In the genomic region with DNA sequence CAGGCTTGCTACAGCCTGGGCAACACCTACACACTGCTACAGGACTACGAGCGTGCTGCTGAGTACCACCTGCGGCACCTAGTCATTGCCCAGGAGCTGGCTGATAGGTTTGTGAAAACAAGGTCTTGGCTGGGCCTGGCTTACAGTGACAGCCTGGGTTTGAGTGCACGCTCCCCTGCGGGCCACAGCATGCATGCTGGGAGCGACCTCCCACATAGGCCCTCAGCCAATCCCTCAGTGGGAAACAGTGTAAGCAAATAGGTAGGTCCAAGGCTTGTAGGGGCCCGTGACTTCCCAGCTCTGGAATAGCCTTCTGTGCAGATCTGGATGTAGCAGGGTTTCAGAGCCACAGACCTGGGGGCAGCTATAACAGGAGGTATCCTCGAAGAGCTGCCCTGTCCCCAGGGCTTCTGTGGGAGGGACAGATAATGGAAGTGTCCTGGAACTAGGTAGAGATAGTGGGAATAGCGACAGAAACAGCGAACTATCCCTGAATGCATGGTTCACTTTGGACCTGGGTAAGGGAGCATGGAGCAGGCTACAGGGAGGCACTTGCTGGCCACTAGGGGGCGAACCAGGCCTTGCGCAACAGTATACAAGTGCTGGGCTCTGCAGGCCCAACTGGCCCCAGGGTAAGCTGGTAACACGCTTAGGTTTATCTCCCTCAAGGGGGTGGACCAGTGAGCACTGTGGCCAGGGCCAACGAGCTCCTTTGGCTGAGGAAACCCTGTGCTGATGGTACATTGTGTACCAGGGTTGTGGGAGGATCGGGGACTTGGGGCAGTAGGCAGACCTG, we compare ENCODE assay signal across 8 mouse cellular contexts. TPM values are rescaled to one million over a fixed set of nuclear protein-coding genes. Genes with fewer than 3 reads are reported as not detected.
DNase-seq lines count a peak whose midpoint lies in the region; ATAC-seq and TF ChIP-seq lines count a peak whose summit lies in the region.

No protein-coding gene starts in this region.

- no peak overlapping the region for H3K4me3 ChIP-seq in layer of hippocampus, adult 2 months
- H3K4me3 ChIP-seq in embryonic fibroblast, embryonic 13.5 days (ENCODE audit: insufficient read depth, low read length), result no peak overlapping the region
- H3K4me3 ChIP-seq in limb, embryonic 15.5 days, result no peak overlapping the region
- no peak overlapping the region for H3K4me3 ChIP-seq in midbrain, embryonic 15.5 days

- H3K27ac ChIP-seq in layer of hippocampus, adult 2 months, result peak overlapping the region; percentile 79
- H3K27ac ChIP-seq in embryonic fibroblast, embryonic 13.5 days (ENCODE audit: insufficient read depth, low read length), result no peak overlapping the region
- H3K27ac ChIP-seq in limb, embryonic 15.5 days, result no peak overlapping the region
- H3K27ac ChIP-seq in midbrain, embryonic 15.5 days, result no peak overlapping the region

- no peaks in the 10 kb centered on the region for H3K9me3 ChIP-seq in limb, embryonic 15.5 days
- H3K9me3 ChIP-seq in midbrain, embryonic 15.5 days, result no peaks in the 10 kb centered on the region

- H3K36me3 ChIP-seq in limb, embryonic 15.5 days, result peaks cover 78% of the 10 kb centered on the region
- H3K36me3 ChIP-seq in midbrain, embryonic 15.5 days (replicated peaks), result peaks cover 46% of the 10 kb centered on the region

- no peak for TF ChIP-seq POLR2A in embryonic fibroblast, embryonic 13.5 days (IDR thresholded peaks at IDR 0.05; ENCODE audit: low read depth, low read length)

- no peaks in the 10 kb centered on the region; the same call in 1 of the 2 replicates for H3K4me1 ChIP-seq in embryonic fibroblast, embryonic 13.5 days (ENCODE audit: control insufficient read depth, insufficient read depth, low read length)
- H3K4me1 ChIP-seq in limb, embryonic 15.5 days, result 0 out of 2 replicates have a peak, but pooled peaks cover 7% of the 10 kb centered on the region
- peaks cover 12% of the 10 kb centered on the region for H3K4me1 ChIP-seq in midbrain, embryonic 15.5 days

- peak in 1 of 2 experiments; percentile 60 for DNase-seq in layer of hippocampus, adult 2 months (ENCODE audit: low spot score in 2 of 2)
- no peak for DNase-seq in layer of hippocampus, postnatal 36 days
- peak; percentile 83 for DNase-seq in adrenal gland, postnatal 10 days
- peak; percentile 80 for DNase-seq in heart, postnatal 4 days
- DNase-seq in testis, postnatal 10 days (ENCODE audit: low spot score), result peak; percentile 81

- TF ChIP-seq CTCF in layer of hippocampus, adult 2 months (conservative IDR thresholded peaks at IDR 0.05), result peak; percentile 87
- TF ChIP-seq CTCF in embryonic fibroblast, embryonic 13.5 days (IDR thresholded peaks at IDR 0.05; ENCODE audit: borderline replicate concordance, insufficient read depth, low read length), result peak; percentile 94

- ATAC-seq in limb, embryonic 15.5 days (ENCODE audit: insufficient number of reproducible peaks, low FRiP score, low TSS enrichment, low read depth), result peak; percentile 56; the same call in 1 of the 2 replicates
- ATAC-seq in midbrain, embryonic 15.5 days (replicated peaks), result peak; percentile 66

- H3K9ac ChIP-seq in limb, embryonic 15.5 days, result no peak overlapping the region
- no peak overlapping the region for H3K9ac ChIP-seq in midbrain, embryonic 15.5 days

- H3K27me3 ChIP-seq in limb, embryonic 15.5 days, result no peaks in the 10 kb centered on the region
- no peaks in the 10 kb centered on the region for H3K27me3 ChIP-seq in midbrain, embryonic 15.5 days (replicated peaks)

- H3K4me2 ChIP-seq in limb, embryonic 15.5 days, result no peak overlapping the region
- H3K4me2 ChIP-seq in midbrain, embryonic 15.5 days, result no peak overlapping the region

- WGBS in limb, embryonic 15.5 days, result 66% methylated on average over 15 of the region's 15 CpGs
- 66% methylated on average over 15 of the region's 15 CpGs for WGBS in midbrain, embryonic 15.5 days

RNA-seq across cellular contexts. Expression of gene Gpsm1, which starts 10.3 kb away (rescaled TPM):
- 10 to 100 TPM; 36.6 to 40.7 TPM for total RNA-seq in layer of hippocampus, adult 2 months (2021)
- total RNA-seq in layer of hippocampus, postnatal 36 days (2021), result 10 to 100 TPM; 34.5 to 41.8 TPM
- total RNA-seq in adrenal gland, postnatal 10 days (2021), result 10 to 100 TPM; 15.7 to 19.3 TPM
- polyA plus RNA-seq in embryonic fibroblast, embryonic 13.5 days (2011; ENCODE audit: insufficient read length, low read depth, missing spikeins), result 22.1 and 26.8 TPM in 2 replicates
- total RNA-seq in heart, postnatal 4 days (2021), result 100 to 1,000 TPM; 142 to 153 TPM
- polyA plus RNA-seq in limb, embryonic 15.5 days (2015; fragmentation: Nextera tagmentation; extraction: Ambion mirVana), result 40.7 and 41.8 TPM in 2 replicates
- 211 and 216 TPM in 2 replicates for polyA plus RNA-seq in midbrain, embryonic 15.5 days (2015; fragmentation: Nextera tagmentation; extraction: Ambion mirVana)

RNA-seq across cellular contexts. Expression of gene Dnlz, which starts 26.3 kb away (rescaled TPM):
- total RNA-seq in layer of hippocampus, adult 2 months (2021), result 10 to 100 TPM; 26.5 to 27.2 TPM
- total RNA-seq in layer of hippocampus, postnatal 36 days (2021), result 10 to 100 TPM; 25.7 to 26.5 TPM
- 10 to 100 TPM; 18.5 to 20.2 TPM for total RNA-seq in adrenal gland, postnatal 10 days (2021)
- polyA plus RNA-seq in embryonic fibroblast, embryonic 13.5 days (2011; ENCODE audit: insufficient read length, low read depth, missing spikeins), result 18.2 and 21.2 TPM in 2 replicates
- total RNA-seq in heart, postnatal 4 days (2021), result 10 to 100 TPM; 16.1 to 16.6 TPM
- polyA plus RNA-seq in limb, embryonic 15.5 days (2015; fragmentation: Nextera tagmentation; extraction: Ambion mirVana), result 25.4 TPM in 2 replicates
- polyA plus RNA-seq in midbrain, embryonic 15.5 days (2015; fragmentation: Nextera tagmentation; extraction: Ambion mirVana), result 27.6 and 29.8 TPM in 2 replicates

RNA-seq across cellular contexts. Expression of gene Ccdc187, which starts 31.2 kb away (rescaled TPM):
- total RNA-seq in layer of hippocampus, adult 2 months (2021), result under 1 TPM; 0.59 to 0.76 TPM
- total RNA-seq in layer of hippocampus, postnatal 36 days (2021), result under 1 TPM; 0.65 to 0.71 TPM
- total RNA-seq in adrenal gland, postnatal 10 days (2021), result 1 to 10 TPM in 1 of 2 experiments, under 1 TPM in 1; 0.81 to 1.5 TPM
- polyA plus RNA-seq in embryonic fibroblast, embryonic 13.5 days (2011; ENCODE audit: insufficient read length, low read depth, missing spikeins), result not detected in 2 replicates
- total RNA-seq in heart, postnatal 4 days (2021), result under 1 TPM; 0.81 to 0.92 TPM
- 0.05 and 0.06 TPM in 2 replicates for polyA plus RNA-seq in limb, embryonic 15.5 days (2015; fragmentation: Nextera tagmentation; extraction: Ambion mirVana)
- 0.18 and 0.25 TPM in 2 replicates for polyA plus RNA-seq in midbrain, embryonic 15.5 days (2015; fragmentation: Nextera tagmentation; extraction: Ambion mirVana)

RNA-seq across cellular contexts. Expression of gene Card9, which starts 35.1 kb away (rescaled TPM):
- 1 to 10 TPM; 1.5 to 2.1 TPM for total RNA-seq in layer of hippocampus, adult 2 months (2021)
- total RNA-seq in layer of hippocampus, postnatal 36 days (2021), result 1 to 10 TPM; 1.6 to 2.1 TPM
- 1 to 10 TPM; 1.5 to 2.2 TPM for total RNA-seq in adrenal gland, postnatal 10 days (2021)
- polyA plus RNA-seq in embryonic fibroblast, embryonic 13.5 days (2011; ENCODE audit: insufficient read length, low read depth, missing spikeins), result not detected in 2 replicates
- total RNA-seq in heart, postnatal 4 days (2021), result under 1 TPM; 0.60 to 0.95 TPM
- 0.83 and 1.1 TPM in 2 replicates for polyA plus RNA-seq in limb, embryonic 15.5 days (2015; fragmentation: Nextera tagmentation; extraction: Ambion mirVana)
- polyA plus RNA-seq in midbrain, embryonic 15.5 days (2015; fragmentation: Nextera tagmentation; extraction: Ambion mirVana), result 1.6 and 2.9 TPM in 2 replicates

RNA-seq across cellular contexts. Expression of gene Snapc4, which starts 54.9 kb away (rescaled TPM):
- 10 to 100 TPM; 72.5 to 88.9 TPM for total RNA-seq in layer of hippocampus, adult 2 months (2021)
- total RNA-seq in layer of hippocampus, postnatal 36 days (2021), result 10 to 100 TPM; 65.3 to 72.3 TPM
- 10 to 100 TPM; 19.6 to 33.0 TPM for total RNA-seq in adrenal gland, postnatal 10 days (2021)
- polyA plus RNA-seq in embryonic fibroblast, embryonic 13.5 days (2011; ENCODE audit: insufficient read length, low read depth, missing spikeins), result 17.2 and 27.4 TPM in 2 replicates
- total RNA-seq in heart, postnatal 4 days (2021), result 10 to 100 TPM; 20.8 to 21.0 TPM
- 23.7 and 25.8 TPM in 2 replicates for polyA plus RNA-seq in limb, embryonic 15.5 days (2015; fragmentation: Nextera tagmentation; extraction: Ambion mirVana)
- 33.0 and 40.0 TPM in 2 replicates for polyA plus RNA-seq in midbrain, embryonic 15.5 days (2015; fragmentation: Nextera tagmentation; extraction: Ambion mirVana)

Comparison
In these comparisons a context has a peak if more than half of its experiments do, and no peak if none do; other contexts are left out.
1. DNase-seq: peak in adrenal gland, postnatal 10 days (single experiment), heart, postnatal 4 days (single experiment) and testis, postnatal 10 days (single experiment); none in layer of hippocampus, postnatal 36 days (0 of 2).